Mouse (Mus musculus): ENCODE measurements around the gene Gper1. TPM values are rescaled to one million over a fixed set of nuclear protein-coding genes. Genes with fewer than 3 reads are reported as not detected.

Gper1 gene
- total and polyA plus RNA-seq, 3 experiments: 0.07 to 0.15 TPM; not detected in 1

- TF ChIP-seq RAD21 (IDR thresholded peaks at IDR 0.05; ENCODE audit: low read depth, low read length): no peak
- TF ChIP-seq SIN3A (IDR thresholded peaks at IDR 0.05; ENCODE audit: low read length): no peak
Observed at GRCm38 (mm10) chr5:139474741-139475140, 51.8 kb downstream of the Gper1 start (continued).

Other genes with a start within 250 kb of the Gper1 start
- 71.1 and 71.3 TPM in 2 replicates for gene Sun1, start 222.5 kb upstream of the Gper1 start, total RNA-seq (2012; rRNA removed)
- 10 to 100 TPM in 1 of 2 experiments, not detected in 1; 79.0 TPM for gene Sun1, start 222.5 kb upstream of the Gper1 start, polyA plus RNA-seq (2012; ENCODE audit: insufficient read depth in 1 of 2, insufficient read length in 2 of 2, low read depth in 1 of 2, low replicate concordance in 2 of 2, missing spikeins in 1 of 2)
- 108 and 117 TPM in 2 replicates for gene Get4, start 170.8 kb upstream of the Gper1 start, total RNA-seq (2012; rRNA removed)
- 100 to 1,000 TPM in 1 of 2 experiments, not detected in 1; 180 TPM for gene Get4, start 170.8 kb upstream of the Gper1 start, polyA plus RNA-seq (2012; ENCODE audit: insufficient read depth in 1 of 2, insufficient read length in 2 of 2, low read depth in 1 of 2, low replicate concordance in 2 of 2, missing spikeins in 1 of 2)
- 38.3 and 52.9 TPM in 2 replicates for gene Adap1, start 97.5 kb upstream of the Gper1 start, total RNA-seq (2012; rRNA removed)
- 10 to 100 TPM in 1 of 2 experiments, not detected in 1; 59.8 TPM for gene Adap1, start 97.5 kb upstream of the Gper1 start, polyA plus RNA-seq (2012; ENCODE audit: insufficient read depth in 1 of 2, insufficient read length in 2 of 2, low read depth in 1 of 2, low replicate concordance in 2 of 2, missing spikeins in 1 of 2)
- gene Cox19, start 71.7 kb upstream of the Gper1 start, total RNA-seq (2012; rRNA removed): 49.1 and 53.0 TPM in 2 replicates
- gene Cox19, start 71.7 kb upstream of the Gper1 start, polyA plus RNA-seq (2012; ENCODE audit: insufficient read depth in 1 of 2, insufficient read length in 2 of 2, low read depth in 1 of 2, low replicate concordance in 2 of 2, missing spikeins in 1 of 2): 10 to 100 TPM in 1 of 2 experiments, not detected in 1; 73.2 TPM
- gene Cyp2w1, start 70.5 kb upstream of the Gper1 start, total RNA-seq (2012; rRNA removed): not detected in 2 replicates
- not detected for gene Cyp2w1, start 70.5 kb upstream of the Gper1 start, polyA plus RNA-seq (2012; ENCODE audit: insufficient read depth in 1 of 2, insufficient read length in 2 of 2, low read depth in 1 of 2, low replicate concordance in 2 of 2, missing spikeins in 1 of 2)
- 0.92 and 2.1 TPM in 2 replicates for gene Gpr146, start 45.5 kb upstream of the Gper1 start, total RNA-seq (2012; rRNA removed)
- 1 to 10 TPM in 1 of 2 experiments, not detected in 1; 4.5 TPM for gene Gpr146, start 45.5 kb upstream of the Gper1 start, polyA plus RNA-seq (2012; ENCODE audit: insufficient read depth in 1 of 2, insufficient read length in 2 of 2, low read depth in 1 of 2, low replicate concordance in 2 of 2, missing spikeins in 1 of 2)
- gene C130050O18Rik, start 17.9 kb upstream of the Gper1 start, total RNA-seq (2012; rRNA removed): 0.10 and 0.12 TPM in 2 replicates
- under 1 TPM in 1 of 2 experiments, not detected in 1; 0.21 TPM for gene C130050O18Rik, start 17.9 kb upstream of the Gper1 start, polyA plus RNA-seq (2012; ENCODE audit: insufficient read depth in 1 of 2, insufficient read length in 2 of 2, low read depth in 1 of 2, low replicate concordance in 2 of 2, missing spikeins in 1 of 2)
- gene 3110082I17Rik, start 37.4 kb downstream of the Gper1 start, total RNA-seq (2012; rRNA removed): 43.2 and 58.1 TPM in 2 replicates
- gene 3110082I17Rik, start 37.4 kb downstream of the Gper1 start, polyA plus RNA-seq (2012; ENCODE audit: insufficient read depth in 1 of 2, insufficient read length in 2 of 2, low read depth in 1 of 2, low replicate concordance in 2 of 2, missing spikeins in 1 of 2): 10 to 100 TPM in 1 of 2 experiments, not detected in 1; 79.5 TPM
- 12.4 and 13.8 TPM in 2 replicates for gene Zfand2a, start 61.4 kb downstream of the Gper1 start, total RNA-seq (2012; rRNA removed)
- 10 to 100 TPM in 1 of 2 experiments, not detected in 1; 15.3 TPM for gene Zfand2a, start 61.4 kb downstream of the Gper1 start, polyA plus RNA-seq (2012; ENCODE audit: insufficient read depth in 1 of 2, insufficient read length in 2 of 2, low read depth in 1 of 2, low replicate concordance in 2 of 2, missing spikeins in 1 of 2)
- not detected in 2 replicates for gene Uncx, start 120.3 kb downstream of the Gper1 start, total RNA-seq (2012; rRNA removed)
- not detected for gene Uncx, start 120.3 kb downstream of the Gper1 start, polyA plus RNA-seq (2012; ENCODE audit: insufficient read depth in 1 of 2, insufficient read length in 2 of 2, low read depth in 1 of 2, low replicate concordance in 2 of 2, missing spikeins in 1 of 2)